Mouse (Mus musculus) lung, postnatal 14 days (tissue): ENCODE data around the gene Rarg.
"Not testable (repeated sequence)": the region's sequence is repeated elsewhere in the genome, so short reads cannot be mapped to it uniquely, and the experiment has no call there.

ENCODE experiments used
- DNase-seq: peaks from one replicate; pipeline ENCODE4 v3.0.0; 2021

Rarg gene

GRCm38 (mm10) chr15:102235371-102236027 is 21.8 kb downstream of the Rarg start:
- DNase-seq, result peak; percentile 35

- DNase-seq, result no peak
Observed at GRCm38 (mm10) chr15:102233896-102234295, 23.4 kb downstream of the Rarg start.

- no peak for DNase-seq
Observed at GRCm38 (mm10) chr15:102232764-102233163, 24.6 kb downstream of the Rarg start.

- no peak for DNase-seq
Observed at GRCm38 (mm10) chr15:102231748-102232147, 25.6 kb downstream of the Rarg start, which contains the start of gene Itgb7. TSS of gene Itgb7 (minus strand) at chr15:102231944.

- no peak for DNase-seq
Observed at GRCm38 (mm10) chr15:102230408-102231321, 26.7 kb downstream of the Rarg start.

- DNase-seq, result not testable (repeated sequence)
Observed at GRCm38 (mm10) chr15:102225619-102226018, 31.7 kb downstream of the Rarg start.

GRCm38 (mm10) chr15:102224992-102225617 is 32.2 kb downstream of the Rarg start:
- DNase-seq, result no peak

- peak; percentile 88 for DNase-seq
Observed at GRCm38 (mm10) chr15:102224186-102224991, 32.9 kb downstream of the Rarg start.

GRCm38 (mm10) chr15:102222386-102222785 is 34.9 kb downstream of the Rarg start:
- DNase-seq, result no peak

GRCm38 (mm10) chr15:102217325-102217724 is 40.0 kb downstream of the Rarg start:
- no peak for DNase-seq

- DNase-seq, result no peak
Observed at GRCm38 (mm10) chr15:102216459-102217228, 40.7 kb downstream of the Rarg start.

- DNase-seq, result no peak
Observed at GRCm38 (mm10) chr15:102215624-102216023, 41.7 kb downstream of the Rarg start.

GRCm38 (mm10) chr15:102214132-102214531 is 43.2 kb downstream of the Rarg start:
- DNase-seq, result no peak

GRCm38 (mm10) chr15:102211895-102212294 is 45.4 kb downstream of the Rarg start:
- no peak for DNase-seq

GRCm38 (mm10) chr15:102210816-102211215 is 46.5 kb downstream of the Rarg start:
- DNase-seq, result no peak

- no peak for DNase-seq
Observed at GRCm38 (mm10) chr15:102209114-102209513, 48.2 kb downstream of the Rarg start.

GRCm38 (mm10) chr15:102208092-102208561 is 49.2 kb downstream of the Rarg start:
- no peak for DNase-seq

GRCm38 (mm10) chr15:102207351-102207750 is 50.0 kb downstream of the Rarg start:
- no peak for DNase-seq

- no peak for DNase-seq
Observed at GRCm38 (mm10) chr15:102205779-102206178, 51.5 kb downstream of the Rarg start.

- DNase-seq, result no peak
Observed at GRCm38 (mm10) chr15:102204674-102205505, 52.4 kb downstream of the Rarg start, which contains the start of gene Csad. TSS of gene Csad (minus strand) at chr15:102204724.
